Mouse (Mus musculus) G1E (cell line): ENCODE results near the gene Plin3.

Experiments
- CTCF ChIP-seq: IDR thresholded peaks from 2 replicates; pipeline ENCODE4 v1.5.1; 2012; ENCODE audit warnings: low read depth, low read length, inconsistent platforms, mixed read lengths
- GATA1 ChIP-seq: IDR thresholded peaks from 2 replicates; pipeline ENCODE4 v1.6.1; 2012; ENCODE audit warnings: borderline replicate concordance, low read length, inconsistent platforms, mixed read lengths
- TAL1 ChIP-seq: conservative IDR thresholded peaks from 2 replicates; pipeline ENCODE4 v1.6.1; 2012; ENCODE audit warnings: low read depth, low read length, inconsistent platforms, mixed read lengths

GRCm38 (mm10) chr17:56300186-56300585 is 7.5 kb upstream of the Plin3 start, which contains the start of gene Arrdc5:
- TF ChIP-seq CTCF, result no peak
- TF ChIP-seq GATA1, result no peak
- no peak for TF ChIP-seq TAL1
